Mouse (Mus musculus): Measurements from ENCODE around the gene Med22. TPM values are rescaled to one million over a fixed set of nuclear protein-coding genes. Genes with fewer than 3 reads are reported as not detected.

Gene Med22
- polyA plus RNA-seq, 1 experiment from 2014 or later: 99.5 TPM

DNA sequence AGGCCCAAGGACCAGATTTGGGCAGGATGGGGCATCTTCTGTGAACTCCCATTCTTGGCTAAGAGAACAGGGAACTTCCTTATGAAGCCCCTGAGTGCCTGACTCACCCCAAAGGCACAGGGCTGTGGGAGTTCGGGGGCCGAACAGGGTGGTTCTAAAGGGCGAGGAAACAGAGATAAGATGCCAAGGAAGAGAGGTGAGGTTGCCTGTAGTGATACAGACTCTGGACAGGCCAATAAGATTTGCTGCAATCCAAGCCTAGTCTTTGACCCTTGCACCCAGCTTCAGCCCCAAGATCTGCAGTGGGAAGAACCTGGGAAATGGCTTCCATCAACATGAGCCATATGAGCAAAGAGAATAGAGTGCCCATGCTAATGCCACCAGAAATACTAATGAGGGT is 32.8 kb upstream of the Med22 start:
- Histone ChIP-seq H3K27ac (ENCODE audit: low read depth, low read length) (no peak overlapping the region), H3K4me1 (ENCODE audit: control insufficient read depth, insufficient read depth, low read length) (no peaks in the 10 kb centered on the region), H3K36me3 (ENCODE audit: control insufficient read depth, insufficient read depth, low read length) (no peaks in the 10 kb centered on the region), H3K4me3 (ENCODE audit: low read depth, low read length) (no peak overlapping the region), H3K27me3 (ENCODE audit: control insufficient read depth, insufficient read depth, low read length) (no peaks in the 10 kb centered on the region), H3K9me3 (ENCODE audit: control insufficient read depth, low read length) (no peaks in the 10 kb centered on the region), H3K9ac (ENCODE audit: low read length) (no peak overlapping the region), H3K4me2 (no peak overlapping the region)
- WGBS: 80% methylated on average over 3 of the region's 3 CpGs
- DNase-seq (ENCODE audit: low spot score, missing footprints) (no peak), ATAC-seq (ENCODE audit: low FRiP score) (no peak)

DNA sequence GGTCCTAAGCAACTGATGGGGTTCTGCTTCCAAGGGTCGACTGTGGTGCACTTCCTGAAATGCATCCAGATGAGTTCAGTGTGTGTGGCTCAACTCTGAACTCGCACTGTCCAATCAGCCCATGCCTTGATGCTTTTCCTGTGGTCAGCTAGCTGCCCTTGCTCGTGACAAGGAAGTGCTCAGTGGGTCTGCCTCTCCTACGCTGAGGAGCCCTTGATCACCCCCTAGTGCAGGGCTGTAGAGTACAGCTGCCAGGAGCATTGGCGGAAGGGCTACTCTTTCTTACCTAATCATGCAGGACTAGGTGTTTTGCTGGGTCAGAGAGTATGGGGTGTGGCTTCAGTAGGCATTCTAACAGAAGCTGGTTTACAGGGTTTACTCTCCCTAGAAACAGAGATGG is 31.1 kb upstream of the Med22 start:
- H3K9me3 ChIP-seq (ENCODE audit: control insufficient read depth, low read length): no peaks in the 10 kb centered on the region

DNA sequence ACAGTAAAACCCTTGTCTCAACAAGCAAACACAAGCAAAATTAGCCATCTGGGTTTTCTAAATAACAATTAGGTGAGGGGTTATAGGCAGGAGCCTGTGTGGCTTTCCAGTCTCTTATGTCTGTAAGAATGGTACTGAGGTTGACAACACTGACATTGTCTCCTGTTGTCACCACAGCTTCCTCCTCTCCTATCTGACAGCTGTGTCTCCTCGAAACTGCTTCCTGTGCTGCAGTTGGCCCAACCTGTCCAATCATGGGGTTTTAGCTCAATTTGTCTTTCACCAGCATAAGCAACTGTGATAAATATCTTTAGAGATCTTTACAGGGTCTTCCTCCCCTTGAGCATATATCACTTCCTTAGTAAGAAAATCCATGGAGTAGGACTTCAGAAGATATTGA is 25.9 kb upstream of the Med22 start:
- Histone ChIP-seq H3K4me1 (ENCODE audit: control insufficient read depth, insufficient read depth, low read length) (peaks cover 8% of the 10 kb centered on the region), H3K4me2 (no peak overlapping the region), H3K9ac (ENCODE audit: low read length) (no peak overlapping the region), H3K27ac (ENCODE audit: low read depth, low read length) (no peak overlapping the region), H3K36me3 (ENCODE audit: control insufficient read depth, insufficient read depth, low read length) (no peaks in the 10 kb centered on the region), H3K4me3 (ENCODE audit: low read depth, low read length) (no peak overlapping the region), H3K9me3 (ENCODE audit: control insufficient read depth, low read length) (no peaks in the 10 kb centered on the region), H3K27me3 (ENCODE audit: control insufficient read depth, insufficient read depth, low read length) (no peaks in the 10 kb centered on the region)
- ATAC-seq (ENCODE audit: low FRiP score): no peak
- DNase-seq (ENCODE audit: low spot score, missing footprints): no peak
- 78% methylated on average over 1 of the region's 1 CpGs for WGBS

More for the DNA sequence above, 31.1 kb upstream of the Med22 start:
- H3K9ac ChIP-seq (ENCODE audit: low read length): no peak overlapping the region
- no peak overlapping the region for H3K4me2 ChIP-seq
- ATAC-seq (ENCODE audit: low FRiP score) (no peak), DNase-seq (ENCODE audit: low spot score, missing footprints) (no peak)
- H3K36me3 ChIP-seq (ENCODE audit: control insufficient read depth, insufficient read depth, low read length): no peaks in the 10 kb centered on the region
- H3K4me1 ChIP-seq (ENCODE audit: control insufficient read depth, insufficient read depth, low read length): no peaks in the 10 kb centered on the region
- H3K4me3 ChIP-seq (ENCODE audit: low read depth, low read length): no peak overlapping the region
- 46% methylated on average over 5 of the region's 5 CpGs for WGBS
- H3K27me3 ChIP-seq (ENCODE audit: control insufficient read depth, insufficient read depth, low read length): no peaks in the 10 kb centered on the region
- no peak overlapping the region for H3K27ac ChIP-seq (ENCODE audit: low read depth, low read length)

DNA sequence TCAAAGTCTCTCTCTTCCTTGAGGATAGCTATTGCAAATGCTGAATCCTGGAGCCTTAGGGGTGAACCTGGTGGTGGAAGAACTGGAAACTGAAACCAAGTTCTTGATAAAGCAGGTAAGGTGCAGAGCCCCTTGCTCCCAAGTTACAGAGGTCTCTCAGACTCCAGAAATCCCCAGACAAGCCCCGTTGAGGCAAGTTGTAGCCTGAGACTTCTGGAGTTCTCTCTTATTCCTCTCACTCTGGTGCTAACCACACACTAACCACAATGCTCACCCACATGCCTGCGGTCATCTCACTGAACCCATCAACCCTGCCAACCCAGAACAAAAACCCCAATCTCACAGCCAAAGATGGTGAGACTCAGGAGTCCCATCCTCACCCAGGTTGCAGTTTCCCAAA is 24.8 kb upstream of the Med22 start:
- no peak overlapping the region for H3K4me3 ChIP-seq (ENCODE audit: low read depth, low read length)
- DNase-seq (ENCODE audit: low spot score, missing footprints) (no peak), ATAC-seq (ENCODE audit: low FRiP score) (no peak)
- no peak overlapping the region for H3K9ac ChIP-seq (ENCODE audit: low read length)
- no peak overlapping the region for H3K27ac ChIP-seq (ENCODE audit: low read depth, low read length)
- no peak overlapping the region for H3K4me2 ChIP-seq
- H3K9me3 ChIP-seq (ENCODE audit: control insufficient read depth, low read length): no peaks in the 10 kb centered on the region
- WGBS: 85% methylated on average over 2 of the region's 2 CpGs
- no peaks in the 10 kb centered on the region for H3K36me3 ChIP-seq (ENCODE audit: control insufficient read depth, insufficient read depth, low read length)
- peaks cover 8% of the 10 kb centered on the region for H3K4me1 ChIP-seq (ENCODE audit: control insufficient read depth, insufficient read depth, low read length)
- H3K27me3 ChIP-seq (ENCODE audit: control insufficient read depth, insufficient read depth, low read length): no peaks in the 10 kb centered on the region

DNA sequence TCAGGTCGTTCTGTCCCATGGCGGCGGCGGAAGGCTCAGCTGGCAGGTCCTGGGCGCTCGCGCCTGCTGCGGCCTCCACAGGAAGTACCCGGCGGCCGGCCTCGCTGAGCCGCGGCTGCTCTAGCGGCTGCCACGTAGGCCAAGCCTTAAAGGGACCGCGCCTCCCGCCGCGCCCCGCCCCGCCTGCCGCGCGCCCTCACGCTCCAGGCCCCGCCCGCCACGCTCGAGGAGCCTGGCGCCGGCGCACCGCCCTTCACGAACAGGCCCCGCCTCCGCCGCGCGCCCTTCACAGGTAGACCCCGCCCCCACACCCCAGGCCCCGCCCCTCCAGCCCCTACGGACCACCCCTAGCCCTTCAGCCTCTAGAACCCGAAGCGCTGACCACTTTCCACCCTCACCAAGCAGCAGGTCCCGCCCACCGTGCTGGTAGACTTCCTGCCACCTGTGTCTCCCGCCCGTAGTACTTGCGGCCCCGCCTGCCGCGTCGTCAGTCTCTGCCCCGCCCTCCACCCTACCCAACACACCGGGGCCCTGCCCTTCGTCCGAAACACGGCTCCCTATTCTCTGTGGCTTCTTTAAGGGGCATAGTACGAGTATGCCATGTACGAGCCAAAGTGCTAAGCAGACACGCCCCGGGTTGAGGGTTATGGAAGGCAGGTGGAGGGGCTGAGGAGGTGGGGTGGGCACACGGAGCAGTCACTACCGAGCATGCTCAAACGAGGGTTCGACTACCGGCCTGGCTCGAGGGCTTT is 23.0 kb upstream of the Med22 start, which contains the start of the genes Surf4 and Stkld1:
Gene Surf4, minus strand, starts transcription at position 625 of the 752 bp plus-strand sequence.
Gene Stkld1, plus strand, starts transcription at position 744 of the 752 bp plus-strand sequence.
- Histone ChIP-seq H3K27me3 (ENCODE audit: control insufficient read depth, insufficient read depth, low read length) (no peaks in the 10 kb centered on the region), H3K4me3 (ENCODE audit: low read depth, low read length) (peak within 1 kb of the TSS; percentile 97)

DNA sequence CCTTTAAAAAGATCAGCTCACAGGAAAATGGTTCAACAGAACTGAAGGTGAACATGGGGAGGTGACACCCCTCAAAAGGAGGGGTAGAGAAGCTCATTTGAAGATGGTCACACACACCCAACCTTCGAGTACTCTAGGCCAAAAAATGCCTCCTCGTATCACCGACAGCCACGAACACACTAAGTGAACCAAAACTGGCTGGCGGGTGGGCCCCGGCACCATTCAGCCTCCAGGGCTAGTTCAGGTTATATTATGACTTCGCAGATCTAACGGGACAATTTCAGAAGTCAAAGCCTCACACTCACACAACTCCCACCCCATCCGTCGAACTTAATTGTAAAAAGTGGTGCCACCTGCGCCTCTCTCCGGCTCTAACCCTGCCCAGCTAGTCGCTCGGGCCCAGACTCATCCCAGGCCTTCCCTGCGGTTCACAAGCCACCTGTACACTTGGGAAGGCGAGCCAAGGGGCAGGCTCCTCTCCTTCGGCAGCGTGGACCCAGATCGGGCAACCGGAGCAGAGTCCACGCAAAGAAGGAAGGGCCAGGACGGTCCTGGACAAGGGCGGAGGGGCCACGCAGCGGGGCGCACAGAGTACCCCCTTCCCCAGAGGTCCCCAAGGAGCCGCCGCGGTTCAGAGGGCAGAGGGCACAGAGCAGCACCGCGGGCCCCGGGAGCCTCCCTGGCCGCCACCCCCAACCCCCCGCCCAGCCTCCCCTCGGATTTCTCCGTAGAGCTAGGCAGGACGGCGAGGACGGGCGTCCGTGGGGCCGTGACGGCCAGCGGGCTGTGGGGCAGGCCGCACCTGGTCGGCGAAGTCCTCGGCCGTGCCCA is 22.2 kb upstream of the Med22 start:
- WGBS: 3% methylated on average over 38 of the region's 49 CpGs
- peak overlapping the region; percentile 97 for H3K9ac ChIP-seq (ENCODE audit: low read length)
- peak overlapping the region; percentile 97 for H3K4me3 ChIP-seq (ENCODE audit: low read depth, low read length)
- no peaks in the 10 kb centered on the region for H3K9me3 ChIP-seq (ENCODE audit: control insufficient read depth, low read length)
- H3K36me3 ChIP-seq (ENCODE audit: control insufficient read depth, insufficient read depth, low read length): no peaks in the 10 kb centered on the region
- ATAC-seq (ENCODE audit: low FRiP score) (no peak), DNase-seq (ENCODE audit: low spot score, missing footprints) (peak; percentile 86)
- peak overlapping the region; percentile 86 for H3K4me2 ChIP-seq
- H3K27me3 ChIP-seq (ENCODE audit: control insufficient read depth, insufficient read depth, low read length): no peaks in the 10 kb centered on the region
- H3K4me1 ChIP-seq (ENCODE audit: control insufficient read depth, insufficient read depth, low read length): peaks cover 8% of the 10 kb centered on the region
- H3K27ac ChIP-seq (ENCODE audit: low read depth, low read length): peak overlapping the region; percentile 68

More for the DNA sequence above, 23.0 kb upstream of the Med22 start, which contains the start of the genes Surf4 and Stkld1:
- 1% methylated on average over 43 of the region's 70 CpGs for WGBS
- Histone ChIP-seq H3K9ac (ENCODE audit: low read length) (peak within 1 kb of the TSS; percentile 97), H3K36me3 (ENCODE audit: control insufficient read depth, insufficient read depth, low read length) (no peaks in the 10 kb centered on the region), H3K9me3 (ENCODE audit: control insufficient read depth, low read length) (no peaks in the 10 kb centered on the region), H3K27ac (ENCODE audit: low read depth, low read length) (peak within 1 kb of the TSS; percentile 68), H3K4me2 (peak within 1 kb of the TSS; percentile 86), H3K4me1 (ENCODE audit: control insufficient read depth, insufficient read depth, low read length) (peaks cover 8% of the 10 kb centered on the region)
- DNase-seq (ENCODE audit: low spot score, missing footprints) (peak; percentile 99), ATAC-seq (ENCODE audit: low FRiP score) (peak; percentile 96)

DNA sequence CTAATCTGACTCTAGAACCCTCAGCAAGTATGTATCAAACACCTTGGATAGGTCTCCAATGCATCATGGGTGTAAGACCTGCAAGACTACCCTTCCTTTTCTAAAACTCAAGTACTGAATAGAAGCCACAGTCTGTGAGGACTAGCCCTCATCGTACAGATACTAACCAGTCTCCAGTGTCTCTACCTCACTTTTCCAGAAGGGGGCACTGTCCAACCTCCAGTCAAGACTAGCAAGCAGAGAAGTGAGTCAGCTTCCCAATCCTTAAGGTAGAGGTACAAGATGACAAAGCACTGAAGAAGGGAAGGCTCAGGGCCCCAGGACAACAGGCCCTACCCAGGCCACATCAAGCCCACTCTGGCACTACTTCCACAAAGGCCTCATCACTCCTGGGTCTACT is 19.9 kb upstream of the Med22 start:
- DNase-seq (ENCODE audit: low spot score, missing footprints) (peak; percentile 93), ATAC-seq (ENCODE audit: low FRiP score) (no peak)
- no peak overlapping the region for H3K27ac ChIP-seq (ENCODE audit: low read depth, low read length)
- peaks cover 7% of the 10 kb centered on the region for H3K36me3 ChIP-seq (ENCODE audit: control insufficient read depth, insufficient read depth, low read length)
- no peaks in the 10 kb centered on the region for H3K27me3 ChIP-seq (ENCODE audit: control insufficient read depth, insufficient read depth, low read length)
- no peaks in the 10 kb centered on the region for H3K9me3 ChIP-seq (ENCODE audit: control insufficient read depth, low read length)
- H3K9ac ChIP-seq (ENCODE audit: low read length): no peak overlapping the region
- 56% methylated on average over 1 of the region's 1 CpGs for WGBS
- H3K4me1 ChIP-seq (ENCODE audit: control insufficient read depth, insufficient read depth, low read length): peaks cover 8% of the 10 kb centered on the region
- no peak overlapping the region for H3K4me3 ChIP-seq (ENCODE audit: low read depth, low read length)
- H3K4me2 ChIP-seq: no peak overlapping the region

DNA sequence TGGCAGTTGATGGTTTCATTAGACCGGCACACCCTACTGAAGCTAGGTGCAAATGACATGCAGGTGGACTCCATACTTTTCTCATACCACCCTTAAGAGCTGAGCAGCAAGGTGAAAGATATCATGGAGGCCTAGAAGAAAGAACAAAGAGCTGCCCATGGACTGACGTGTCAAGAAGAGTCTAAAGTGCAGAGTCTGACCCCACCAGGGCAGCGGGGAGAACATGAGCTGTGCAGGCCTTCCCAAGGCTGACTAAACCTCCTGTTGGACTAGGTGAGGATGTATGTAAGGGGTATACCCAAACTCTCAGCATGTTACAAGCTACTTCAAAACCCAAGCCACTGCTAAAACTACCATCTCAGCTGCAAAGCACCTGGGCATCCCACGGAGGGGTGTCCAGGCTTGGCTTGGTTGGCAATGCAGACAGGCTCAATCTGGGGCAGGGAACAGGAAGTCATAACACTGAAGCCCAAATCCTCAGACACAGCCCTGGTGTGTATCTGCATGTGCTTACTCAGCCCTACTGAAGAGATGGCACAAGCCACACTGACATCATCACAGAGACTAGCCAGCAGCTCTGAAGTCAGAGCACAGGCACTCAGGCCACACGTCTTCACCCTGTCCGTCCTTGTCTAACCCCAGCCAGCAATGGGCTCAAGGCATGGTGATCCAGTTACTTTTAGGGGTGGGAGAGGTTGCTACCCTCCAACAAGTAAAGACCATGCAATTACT is 17.4 kb upstream of the Med22 start:
- no peak for DNase-seq (ENCODE audit: low spot score, missing footprints)
- Histone ChIP-seq H3K4me1 (ENCODE audit: control insufficient read depth, insufficient read depth, low read length) (peaks cover 8% of the 10 kb centered on the region), H3K4me2 (no peak overlapping the region), H3K36me3 (ENCODE audit: control insufficient read depth, insufficient read depth, low read length) (peaks cover 28% of the 10 kb centered on the region), H3K4me3 (ENCODE audit: low read depth, low read length) (no peak overlapping the region), H3K9me3 (ENCODE audit: control insufficient read depth, low read length) (no peaks in the 10 kb centered on the region), H3K9ac (ENCODE audit: low read length) (no peak overlapping the region; the same call in 1 of the 2 replicates), H3K27me3 (ENCODE audit: control insufficient read depth, insufficient read depth, low read length) (no peaks in the 10 kb centered on the region), H3K27ac (ENCODE audit: low read depth, low read length) (no peak overlapping the region)
- ATAC-seq (ENCODE audit: low FRiP score): no peak
- 93% methylated on average over 6 of the region's 6 CpGs for WGBS

Measured in midbrain, embryonic 11.5 days (tissue).